23 mouse cellular contexts compared by ENCODE assay signal in genomic region chr11:74592246-74592645, GRCm38 (mm10). TPM values are rescaled to one million over a fixed set of nuclear protein-coding genes. Genes with fewer than 3 reads are reported as not detected.
DNase-seq lines count a peak whose midpoint lies in the region; ATAC-seq lines count a peak whose summit lies in the region.
"Had no signal": no experiment of that assay in that cellular context is flagged by ENCODE, and none has a peak within 500 bp of the region (broad histone marks: within the 10 kb centered on the region; RNA-seq: fewer than 3 reads in every experiment).

No protein-coding gene starts in this region.

- peaks cover 39% of the 10 kb centered on the region for H3K27me3 ChIP-seq in lung, embryonic 16.5 days (ENCODE audit: control insufficient read depth, insufficient read depth, low read depth, low read length)
- peaks cover 43% of the 10 kb centered on the region for H3K27me3 ChIP-seq in hindbrain, embryonic 11.5 days (ENCODE audit: control insufficient read depth, insufficient read depth, low read length)

- WGBS in lung, embryonic 16.5 days, result 70% methylated on average over 3 of the region's 3 CpGs
- WGBS in hindbrain, embryonic 11.5 days, result 86% methylated on average over 3 of the region's 3 CpGs

- H3K4me3 ChIP-seq in lung, embryonic 16.5 days (ENCODE audit: low read length), result no peak overlapping the region
- no peak overlapping the region for H3K4me3 ChIP-seq in hindbrain, embryonic 11.5 days (ENCODE audit: low read depth, low read length)
- H3K4me3 ChIP-seq: embryonic facial prominence, embryonic 13.5 days; erythroblast, embryonic 14.5 days; forebrain, embryonic 12.5 days; heart, embryonic 12.5 days; limb, embryonic 13.5 days had no signal

- H3K36me3 ChIP-seq in lung, embryonic 16.5 days (ENCODE audit: control insufficient read depth, insufficient read depth, low read length), result no peaks in the 10 kb centered on the region
- no peaks in the 10 kb centered on the region for H3K36me3 ChIP-seq in hindbrain, embryonic 11.5 days (ENCODE audit: control insufficient read depth, insufficient read depth, low read length)
- H3K36me3 ChIP-seq: embryonic facial prominence, embryonic 13.5 days; forebrain, embryonic 12.5 days; heart, embryonic 12.5 days; limb, embryonic 13.5 days had no signal

- no peak overlapping the region for H3K9ac ChIP-seq in lung, embryonic 16.5 days (ENCODE audit: low read length)
- no peak overlapping the region for H3K9ac ChIP-seq in hindbrain, embryonic 11.5 days (ENCODE audit: low read depth, low read length)
- H3K9ac ChIP-seq: embryonic facial prominence, embryonic 13.5 days; forebrain, embryonic 12.5 days; heart, embryonic 12.5 days; hindbrain, embryonic 14.5 days; limb, embryonic 13.5 days; liver, embryonic 14.5 days had no signal

- peak; percentile 26 for DNase-seq in cerebellum, adult 9-11 months
- no peak for DNase-seq in cerebellum, adult 8-10 months
- DNase-seq in kidney, postnatal 10 days, result peak; percentile 67
- DNase-seq in kidney, adult 18-20 months, result no peak
- no peak for DNase-seq in lung, postnatal 25 days (ENCODE audit: low spot score)
- no peak for DNase-seq in hindbrain, embryonic 11.5 days (ENCODE audit: low spot score)
- DNase-seq: adrenal gland, adult 2 months; embryo, embryonic 11 days; gastrocnemius, postnatal 36 days; kidney, adult 2 months; kidney, postnatal 36 days; layer of hippocampus, adult 9-11 months had no signal

- no peak overlapping the region for H3K4me2 ChIP-seq in lung, embryonic 16.5 days (ENCODE audit: low read depth, low read length)
- H3K4me2 ChIP-seq in hindbrain, embryonic 11.5 days (replicated peaks; ENCODE audit: low read depth, low read length), result no peak overlapping the region
- H3K4me2 ChIP-seq: embryonic facial prominence, embryonic 13.5 days; forebrain, embryonic 12.5 days; heart, embryonic 12.5 days; hindbrain, embryonic 14.5 days; limb, embryonic 13.5 days; midbrain, embryonic 11.5 days had no signal

- no peaks in the 10 kb centered on the region for H3K9me3 ChIP-seq in lung, embryonic 16.5 days (ENCODE audit: control insufficient read depth, low read length)
- H3K9me3 ChIP-seq in hindbrain, embryonic 11.5 days (ENCODE audit: control insufficient read depth, low read length), result no peaks in the 10 kb centered on the region
- H3K9me3 ChIP-seq: embryonic facial prominence, embryonic 13.5 days; forebrain, embryonic 12.5 days; heart, embryonic 12.5 days; limb, embryonic 13.5 days had no signal

- no peak overlapping the region for H3K27ac ChIP-seq in lung, embryonic 16.5 days (ENCODE audit: low read length)
- no peak overlapping the region for H3K27ac ChIP-seq in hindbrain, embryonic 11.5 days (ENCODE audit: low read depth, low read length)
- H3K27ac ChIP-seq: embryonic facial prominence, embryonic 13.5 days; forebrain, embryonic 12.5 days; hindbrain, embryonic 14.5 days; limb, embryonic 13.5 days; liver, embryonic 14.5 days had no signal

- ATAC-seq in lung, embryonic 16.5 days (ENCODE audit: low read depth), result peak; percentile 49; the same call in 1 of the 2 replicates
- no peak for ATAC-seq in hindbrain, embryonic 11.5 days (ENCODE audit: low FRiP score)
- ATAC-seq: inflammation-experienced regulatory T-cells, adult 6 months; Patski had no signal

- peaks cover 6% of the 10 kb centered on the region; the same call in 1 of the 2 replicates for H3K4me1 ChIP-seq in lung, embryonic 16.5 days (replicated peaks; ENCODE audit: control insufficient read depth, insufficient read depth, low read length)
- 0 out of 2 replicates have a peak, but pooled peaks cover 3% of the 10 kb centered on the region for H3K4me1 ChIP-seq in hindbrain, embryonic 11.5 days (replicated peaks; ENCODE audit: control insufficient read depth, insufficient read depth, low read length)

RNA-seq across cellular contexts. Expression of gene Rap1gap2, which starts 18.5 kb away (rescaled TPM):
- polyA plus RNA-seq in lung, embryonic 16.5 days (2015; fragmentation: Nextera tagmentation; extraction: Ambion mirVana), result 1.2 and 1.5 TPM in 2 replicates
- polyA plus RNA-seq in hindbrain, embryonic 11.5 days (2014; fragmentation: Nextera tagmentation; extraction: Ambion mirVana), result 2.7 and 3.1 TPM in 2 replicates

RNA-seq across cellular contexts. Expression of gene Ccdc92b, which starts 27.2 kb away (rescaled TPM):
- polyA plus RNA-seq in lung, embryonic 16.5 days (2015; fragmentation: Nextera tagmentation; extraction: Ambion mirVana), result 0.33 and 0.53 TPM in 2 replicates
- polyA plus RNA-seq in hindbrain, embryonic 11.5 days (2014; fragmentation: Nextera tagmentation; extraction: Ambion mirVana), result 1.2 and 1.7 TPM in 2 replicates
- polyA plus RNA-seq: inflammation-experienced regulatory T-cells, adult 6 months had no signal

RNA-seq across cellular contexts. Expression of gene Cluh, which starts 57.0 kb away (rescaled TPM):
- polyA plus RNA-seq in lung, embryonic 16.5 days (2015; fragmentation: Nextera tagmentation; extraction: Ambion mirVana), result 17.7 and 18.9 TPM in 2 replicates
- polyA plus RNA-seq in hindbrain, embryonic 11.5 days (2014; fragmentation: Nextera tagmentation; extraction: Ambion mirVana), result 8.0 and 8.9 TPM in 2 replicates

Comparison
In these comparisons a context has a peak if more than half of its experiments do, and no peak if none do; other contexts are left out.
1. DNase-seq: peak in cerebellum, adult 9-11 months (single experiment) and kidney, postnatal 10 days (single experiment); none in cerebellum, adult 8-10 months (single experiment), kidney, adult 18-20 months (single experiment), lung, postnatal 25 days (single experiment) and hindbrain, embryonic 11.5 days (single experiment).